Mouse (Mus musculus): ENCODE measurements around the gene Ino80e. TPM values are rescaled to one million over a fixed set of nuclear protein-coding genes. Genes with fewer than 3 reads are reported as not detected.

Ino80e gene
- polyA plus RNA-seq, 1 experiment from 2014 or later: 118 TPM

DNA sequence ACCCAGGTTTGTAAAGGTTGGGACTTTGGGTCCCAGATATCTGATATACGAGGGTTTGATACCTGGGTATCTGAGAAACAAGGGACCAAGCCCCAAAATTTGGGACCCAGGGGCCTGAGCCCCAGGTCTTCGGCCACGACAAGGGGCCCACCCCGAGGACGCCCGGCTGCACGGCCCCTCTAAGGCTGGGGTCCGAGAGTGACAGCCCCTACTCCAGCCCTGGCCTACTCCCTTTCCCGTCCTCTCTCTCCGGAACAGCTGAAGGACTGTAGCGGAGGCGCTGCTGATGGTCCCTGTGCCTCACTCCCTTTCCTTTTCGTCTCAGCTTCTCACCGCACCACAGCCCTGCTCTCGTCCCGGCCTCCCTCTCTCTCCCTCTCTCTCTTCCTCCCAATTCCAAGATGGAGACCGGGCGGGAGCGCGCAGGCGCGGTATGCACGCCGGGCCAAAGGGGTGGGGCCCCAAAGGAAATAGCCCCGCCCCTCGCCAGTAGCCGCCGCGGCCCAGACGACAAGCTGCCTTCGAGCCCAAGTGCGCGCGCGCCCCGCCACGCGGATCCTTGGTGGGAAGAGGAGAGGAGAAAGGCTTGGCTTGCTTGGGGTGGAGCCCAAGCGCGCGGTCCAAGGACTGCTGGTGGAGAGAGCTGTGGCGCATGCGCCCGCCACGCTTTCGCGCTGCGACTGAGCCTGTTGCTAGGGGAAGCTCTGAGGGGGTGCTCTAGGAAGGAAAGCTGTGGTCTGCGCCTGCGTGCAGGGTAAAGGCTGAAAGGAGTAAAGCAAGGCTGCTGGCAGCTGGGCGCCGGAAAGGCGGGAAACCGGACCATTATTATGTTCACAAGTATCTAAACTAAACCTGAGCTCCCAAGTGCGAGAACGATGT, 22.3 kb upstream of the Ino80e start, which contains the start of gene Taok2:
Taok2 (minus strand) TSS at position 418 of the 879 bp plus-strand sequence.
- peak; percentile 97 for ATAC-seq (ENCODE audit: insufficient number of reproducible peaks, low FRiP score, low TSS enrichment, low read depth)
- no peaks in the 10 kb centered on the region for H3K9me3 ChIP-seq (ENCODE audit: control insufficient read depth, low read length)
- H3K27ac ChIP-seq (replicated peaks; ENCODE audit: low read depth, low read length): peak within 1 kb of the TSS; percentile 84
- under 1% methylated on average over 51 of the region's 56 CpGs for WGBS
- peak; percentile 99 for DNase-seq (ENCODE audit: low spot score)
- peak within 1 kb of the TSS; percentile 73 for H3K4me3 ChIP-seq (ENCODE audit: low read depth, low read length)
- H3K4me2 ChIP-seq (ENCODE audit: low read depth, severe bottlenecking): peak within 1 kb of the TSS; percentile 82
- H3K9ac ChIP-seq (ENCODE audit: low read length): peak within 1 kb of the TSS; percentile 70
- H3K27me3 ChIP-seq (ENCODE audit: control insufficient read depth, insufficient read depth, low read length): no peaks in the 10 kb centered on the region
- H3K36me3 ChIP-seq (ENCODE audit: control insufficient read depth, insufficient read depth, low read length): peaks cover 3% of the 10 kb centered on the region; the same call in 1 of the 2 replicates
- peaks cover 6% of the 10 kb centered on the region; the same call in 1 of the 2 replicates for H3K4me1 ChIP-seq (ENCODE audit: control insufficient read depth, insufficient read depth, low read length)

DNA sequence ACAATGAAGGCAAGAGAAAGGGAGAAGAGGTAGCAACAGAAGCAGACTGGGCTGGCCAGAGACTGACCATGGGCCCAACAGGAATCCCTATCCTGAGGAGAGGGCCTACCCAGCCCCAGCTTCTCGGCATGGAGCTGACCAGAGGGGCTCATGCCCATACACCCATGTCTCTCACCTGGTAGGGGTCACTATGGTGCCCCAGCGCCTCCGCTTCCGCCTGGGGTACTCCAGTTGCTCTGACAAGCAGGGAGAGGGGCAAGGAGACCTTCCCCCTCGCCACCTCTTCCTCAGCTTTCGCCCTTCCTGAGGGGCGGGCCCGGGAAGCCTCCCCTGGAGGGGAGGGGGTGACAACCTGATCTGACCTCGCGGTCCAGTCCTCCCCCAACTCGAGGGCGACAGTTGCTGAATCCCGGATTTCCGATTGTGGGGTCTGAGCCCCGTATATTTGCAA, 21.6 kb upstream of the Ino80e start:
- Histone ChIP-seq H3K9me3 (ENCODE audit: control insufficient read depth, low read length) (no peaks in the 10 kb centered on the region), H3K27ac (replicated peaks; ENCODE audit: low read depth, low read length) (no peak overlapping the region), H3K4me1 (ENCODE audit: control insufficient read depth, insufficient read depth, low read length) (peaks cover 6% of the 10 kb centered on the region; the same call in 1 of the 2 replicates), H3K27me3 (ENCODE audit: control insufficient read depth, insufficient read depth, low read length) (no peaks in the 10 kb centered on the region), H3K9ac (ENCODE audit: low read length) (peak overlapping the region; percentile 70), H3K4me3 (ENCODE audit: low read depth, low read length) (peak overlapping the region; percentile 73), H3K36me3 (ENCODE audit: control insufficient read depth, insufficient read depth, low read length) (peaks cover 9% of the 10 kb centered on the region; the same call in 1 of the 2 replicates), H3K4me2 (ENCODE audit: low read depth, severe bottlenecking) (peak overlapping the region; percentile 82)
- DNase-seq (ENCODE audit: low spot score): peak; percentile 40
- 1% methylated on average over 15 of the region's 15 CpGs for WGBS
- ATAC-seq (ENCODE audit: insufficient number of reproducible peaks, low FRiP score, low TSS enrichment, low read depth): no peak

DNA sequence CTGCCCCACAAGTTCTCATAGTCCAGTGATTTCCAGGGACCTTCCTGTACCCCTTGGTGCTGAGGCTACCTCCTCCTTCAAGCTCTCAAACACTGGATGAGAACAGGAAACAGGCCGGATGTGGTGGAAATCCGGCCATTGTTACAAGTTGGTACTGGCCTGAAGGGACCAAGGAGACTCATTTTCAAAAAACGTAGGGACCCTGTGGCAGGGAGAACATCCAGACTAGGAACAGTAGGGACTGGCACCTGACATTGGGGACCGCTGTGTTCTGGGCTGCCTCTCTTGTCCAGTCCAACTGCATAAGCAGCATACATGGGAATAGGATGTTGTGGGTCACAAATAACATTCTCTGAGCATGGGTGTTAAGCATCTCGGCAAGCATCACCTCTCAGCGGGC, 18.9 kb upstream of the Ino80e start:
- no peak overlapping the region for H3K9ac ChIP-seq (ENCODE audit: low read length)
- no peak overlapping the region for H3K4me3 ChIP-seq (ENCODE audit: low read depth, low read length)

DNA sequence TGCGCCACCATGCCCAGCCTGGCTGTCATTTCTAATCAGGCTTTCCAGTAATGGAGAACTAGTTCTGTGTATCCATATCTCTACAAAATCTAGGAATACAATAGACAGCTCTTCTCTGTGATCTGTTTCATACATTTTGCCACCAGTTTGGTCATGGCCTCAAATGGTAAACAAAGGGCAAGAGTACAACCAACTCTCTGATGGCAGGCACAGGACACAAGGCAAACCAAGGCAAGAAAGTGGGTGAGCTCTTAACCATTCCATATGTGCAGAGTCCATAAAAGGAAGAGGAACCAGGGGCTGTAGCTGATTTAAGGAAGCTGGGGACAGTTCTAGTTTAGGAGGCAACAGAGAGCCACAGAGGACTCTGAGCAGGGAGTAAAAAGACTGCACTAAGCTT, 15.1 kb upstream of the Ino80e start:
- DNase-seq (ENCODE audit: low spot score) (no peak), ATAC-seq (ENCODE audit: insufficient number of reproducible peaks, low FRiP score, low TSS enrichment, low read depth) (no peak)
- H3K9ac ChIP-seq (ENCODE audit: low read length): no peak overlapping the region
- H3K4me2 ChIP-seq (ENCODE audit: low read depth, severe bottlenecking): no peak overlapping the region
- no peak overlapping the region for H3K4me3 ChIP-seq (ENCODE audit: low read depth, low read length)
- H3K27me3 ChIP-seq (ENCODE audit: control insufficient read depth, insufficient read depth, low read length): no peaks in the 10 kb centered on the region
- H3K9me3 ChIP-seq (ENCODE audit: control insufficient read depth, low read length): no peaks in the 10 kb centered on the region
- H3K27ac ChIP-seq (replicated peaks; ENCODE audit: low read depth, low read length): no peak overlapping the region
- peaks cover 38% of the 10 kb centered on the region for H3K36me3 ChIP-seq (ENCODE audit: control insufficient read depth, insufficient read depth, low read length)
- WGBS: 97% methylated on average over 1 of the region's 1 CpGs
- H3K4me1 ChIP-seq (ENCODE audit: control insufficient read depth, insufficient read depth, low read length): peaks cover 3% of the 10 kb centered on the region; the same call in 1 of the 2 replicates

More for the DNA sequence above, 18.9 kb upstream of the Ino80e start:
- no peak overlapping the region for H3K4me2 ChIP-seq (ENCODE audit: low read depth, severe bottlenecking)
- no peak overlapping the region for H3K27ac ChIP-seq (replicated peaks; ENCODE audit: low read depth, low read length)
- ATAC-seq (ENCODE audit: insufficient number of reproducible peaks, low FRiP score, low TSS enrichment, low read depth) (no peak), DNase-seq (ENCODE audit: low spot score) (no peak)
- no peaks in the 10 kb centered on the region for H3K9me3 ChIP-seq (ENCODE audit: control insufficient read depth, low read length)
- H3K4me1 ChIP-seq (ENCODE audit: control insufficient read depth, insufficient read depth, low read length): peaks cover 6% of the 10 kb centered on the region; the same call in 1 of the 2 replicates
- 83% methylated on average over 6 of the region's 6 CpGs for WGBS
- H3K36me3 ChIP-seq (ENCODE audit: control insufficient read depth, insufficient read depth, low read length): peaks cover 16% of the 10 kb centered on the region; the same call in 1 of the 2 replicates
- H3K27me3 ChIP-seq (ENCODE audit: control insufficient read depth, insufficient read depth, low read length): no peaks in the 10 kb centered on the region

DNA sequence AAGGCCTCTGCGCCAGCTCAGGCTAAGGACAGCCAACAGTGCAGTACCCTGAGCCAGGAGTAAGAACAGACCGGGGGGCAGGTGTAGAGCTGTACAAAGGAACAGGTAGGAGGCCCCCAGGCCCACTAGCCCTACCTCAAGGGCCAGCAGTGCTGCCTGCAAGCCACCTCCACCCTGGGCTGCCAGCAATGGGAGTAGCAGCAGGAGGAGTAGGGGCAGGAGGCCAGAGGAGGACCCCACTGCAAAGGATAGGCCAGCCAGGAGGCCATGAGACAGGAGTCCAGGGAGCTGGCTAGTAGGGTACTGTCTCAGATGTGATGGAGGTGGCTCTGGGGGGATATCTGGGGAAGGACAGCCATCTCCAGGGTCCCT, 8.3 kb upstream of the Ino80e start:
- peaks cover 64% of the 10 kb centered on the region for H3K36me3 ChIP-seq (ENCODE audit: control insufficient read depth, insufficient read depth, low read length)
- H3K4me1 ChIP-seq (ENCODE audit: control insufficient read depth, insufficient read depth, low read length): no peaks in the 10 kb centered on the region
- no peak for DNase-seq (ENCODE audit: low spot score)
- no peak for ATAC-seq (ENCODE audit: insufficient number of reproducible peaks, low FRiP score, low TSS enrichment, low read depth)
- no peak overlapping the region for H3K4me3 ChIP-seq (ENCODE audit: low read depth, low read length)
- no peak overlapping the region for H3K4me2 ChIP-seq (ENCODE audit: low read depth, severe bottlenecking)
- no peaks in the 10 kb centered on the region for H3K27me3 ChIP-seq (ENCODE audit: control insufficient read depth, insufficient read depth, low read length)
- WGBS: 97% methylated on average over 2 of the region's 2 CpGs
- no peak overlapping the region for H3K9ac ChIP-seq (ENCODE audit: low read length)
- no peaks in the 10 kb centered on the region for H3K9me3 ChIP-seq (ENCODE audit: control insufficient read depth, low read length)
- H3K27ac ChIP-seq (replicated peaks; ENCODE audit: low read depth, low read length): no peak overlapping the region

DNA sequence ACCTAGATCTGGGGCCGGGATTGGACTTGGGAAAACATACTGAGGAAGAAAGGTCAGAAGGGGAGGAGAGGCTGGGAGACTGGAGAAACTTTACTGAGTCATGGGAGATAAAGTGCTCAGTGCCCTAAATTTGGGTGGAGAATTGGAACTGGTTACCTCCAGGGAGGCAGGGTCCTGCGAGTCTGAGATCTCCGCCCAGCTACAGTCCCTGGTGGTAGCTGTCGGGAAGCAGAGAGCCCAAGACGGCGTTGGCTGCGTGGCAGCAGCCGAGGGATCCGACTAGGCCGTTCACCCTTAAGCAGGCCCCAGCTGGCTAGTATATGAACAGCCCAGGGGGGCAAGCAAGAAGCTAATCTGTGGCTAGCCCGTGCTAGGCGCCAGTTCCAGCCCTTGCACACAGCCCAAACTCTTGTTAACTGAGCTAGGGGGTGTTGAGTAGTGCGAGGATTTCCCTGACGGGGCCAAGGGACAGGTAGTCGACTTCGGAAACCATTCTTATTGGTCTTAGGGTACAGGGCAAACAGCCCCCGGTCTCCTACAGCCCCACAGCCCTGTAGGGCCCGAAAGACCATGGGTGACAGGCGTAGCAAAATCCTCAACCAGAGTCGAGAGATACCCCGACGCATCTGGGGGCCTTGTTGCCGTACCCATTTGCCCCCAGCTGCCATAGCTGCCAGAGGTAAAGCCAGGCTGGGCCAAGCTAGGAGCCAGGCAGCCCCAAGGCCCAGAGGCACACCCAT, 7.8 kb upstream of the Ino80e start:
- no peak for DNase-seq (ENCODE audit: low spot score)
- no peak overlapping the region for H3K4me2 ChIP-seq (ENCODE audit: low read depth, severe bottlenecking)
- no peak for ATAC-seq (ENCODE audit: insufficient number of reproducible peaks, low FRiP score, low TSS enrichment, low read depth)
- peaks cover 66% of the 10 kb centered on the region for H3K36me3 ChIP-seq (ENCODE audit: control insufficient read depth, insufficient read depth, low read length)
- whole genome bisulfite sequencing: 93% methylated on average over 23 of the region's 23 CpGs
- H3K27ac ChIP-seq (replicated peaks; ENCODE audit: low read depth, low read length): no peak overlapping the region
- H3K4me3 ChIP-seq (ENCODE audit: low read depth, low read length): no peak overlapping the region
- H3K4me1 ChIP-seq (ENCODE audit: control insufficient read depth, insufficient read depth, low read length): no peaks in the 10 kb centered on the region
- no peaks in the 10 kb centered on the region for H3K9me3 ChIP-seq (ENCODE audit: control insufficient read depth, low read length)
- no peak overlapping the region for H3K9ac ChIP-seq (ENCODE audit: low read length)
- no peaks in the 10 kb centered on the region for H3K27me3 ChIP-seq (ENCODE audit: control insufficient read depth, insufficient read depth, low read length)

DNA sequence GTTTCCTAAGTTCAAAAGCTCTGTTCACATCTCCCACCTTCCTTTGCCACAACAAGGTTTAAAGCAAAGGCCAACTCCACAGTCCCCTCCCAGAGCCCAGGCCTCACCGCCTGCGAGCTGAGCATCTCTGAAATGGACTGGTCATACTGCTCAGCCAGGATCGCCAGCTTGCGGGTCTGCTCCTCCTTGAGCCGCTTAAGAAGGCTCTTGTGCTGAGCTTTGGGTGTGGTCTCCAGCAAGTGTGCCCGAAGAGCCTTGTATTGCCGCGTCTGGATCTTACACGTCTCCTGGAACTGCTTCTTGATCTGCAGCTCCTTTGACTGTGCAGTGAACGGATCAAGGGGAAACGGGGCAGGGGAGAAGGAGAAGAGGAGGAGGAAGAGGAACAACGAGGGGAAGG, 5.8 kb upstream of the Ino80e start:
- Histone ChIP-seq H3K4me3 (ENCODE audit: low read depth, low read length) (no peak overlapping the region), H3K27ac (replicated peaks; ENCODE audit: low read depth, low read length) (no peak overlapping the region), H3K9ac (ENCODE audit: low read length) (no peak overlapping the region), H3K4me1 (ENCODE audit: control insufficient read depth, insufficient read depth, low read length) (peaks cover 13% of the 10 kb centered on the region), H3K27me3 (ENCODE audit: control insufficient read depth, insufficient read depth, low read length) (no peaks in the 10 kb centered on the region), H3K4me2 (ENCODE audit: low read depth, severe bottlenecking) (no peak overlapping the region), H3K36me3 (ENCODE audit: control insufficient read depth, insufficient read depth, low read length) (peaks cover 60% of the 10 kb centered on the region), H3K9me3 (ENCODE audit: control insufficient read depth, low read length) (no peaks in the 10 kb centered on the region)
- DNase-seq (ENCODE audit: low spot score) (no peak), ATAC-seq (ENCODE audit: insufficient number of reproducible peaks, low FRiP score, low TSS enrichment, low read depth) (no peak)
- 91% methylated on average over 12 of the region's 12 CpGs for WGBS

DNA sequence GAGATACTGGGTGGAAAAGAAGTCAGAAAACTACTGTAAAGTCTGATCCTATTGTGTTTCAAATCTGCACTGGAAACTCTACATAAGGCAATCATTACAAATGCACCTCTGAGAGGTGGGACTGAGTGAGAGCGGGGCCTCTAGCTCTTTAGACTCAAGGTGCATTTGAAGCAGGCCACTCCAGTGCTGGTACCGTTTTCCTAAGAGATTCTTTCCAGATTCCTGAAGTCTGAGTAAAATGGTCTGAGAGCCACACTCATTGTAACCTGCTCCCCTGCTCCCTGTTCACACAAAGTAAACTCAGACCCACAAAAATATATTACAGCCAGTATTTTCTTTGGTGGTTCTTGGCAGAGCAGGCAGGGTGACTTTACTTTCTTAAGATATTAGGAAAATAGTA, 5.4 kb upstream of the Ino80e start:
- Histone ChIP-seq H3K9me3 (ENCODE audit: control insufficient read depth, low read length) (no peaks in the 10 kb centered on the region), H3K27ac (replicated peaks; ENCODE audit: low read depth, low read length) (no peak overlapping the region), H3K36me3 (ENCODE audit: control insufficient read depth, insufficient read depth, low read length) (peaks cover 56% of the 10 kb centered on the region), H3K9ac (ENCODE audit: low read length) (no peak overlapping the region), H3K27me3 (ENCODE audit: control insufficient read depth, insufficient read depth, low read length) (no peaks in the 10 kb centered on the region), H3K4me1 (ENCODE audit: control insufficient read depth, insufficient read depth, low read length) (peaks cover 17% of the 10 kb centered on the region), H3K4me3 (ENCODE audit: low read depth, low read length) (no peak overlapping the region), H3K4me2 (ENCODE audit: low read depth, severe bottlenecking) (no peak overlapping the region)
- ATAC-seq (ENCODE audit: insufficient number of reproducible peaks, low FRiP score, low TSS enrichment, low read depth) (no peak), DNase-seq (ENCODE audit: low spot score) (no peak)
- 91% methylated on average over 2 of the region's 2 CpGs for WGBS
